Mouse (Mus musculus) erythroblast, embryonic 14.5 days (primary cell): ENCODE results near the gene Srl.

Source experiments
- GATA1 ChIP-seq: IDR thresholded peaks from 2 replicates; pipeline ENCODE4 v1.6.1; 2012; ENCODE audit warnings: low read length, inconsistent platforms, mixed read lengths
- TAL1 ChIP-seq: IDR thresholded peaks from 3 replicates; pipeline ENCODE4 v1.6.1; 2012; ENCODE audit warnings: low read length, inconsistent platforms, mixed read lengths

- TF ChIP-seq GATA1, result no peak
- no peak for TF ChIP-seq TAL1
Observed at GRCm38 (mm10) chr16:4449418-4449817, 92.2 kb downstream of the Srl start.
